Mouse (Mus musculus) olfactory bulb, adult 2 months (tissue): ENCODE data around the gene Adamtsl5.
"Not testable (repeated sequence)": the region's sequence is repeated elsewhere in the genome, so short reads cannot be mapped to it uniquely, and the experiment has no call there.

Experiments used
- CTCF ChIP-seq: fragments of 200-500 bp; IDR thresholded peaks from 2 replicates; pipeline ENCODE4 v1.5.1; 2012; ENCODE audit warnings: low read depth, mild to moderate bottlenecking, low read length, moderate library complexity; ENCODE audit not compliant: insufficient read depth
- POLR2A ChIP-seq: fragments of 200-500 bp; IDR thresholded peaks from 2 replicates; pipeline ENCODE4 v1.6.1; 2012; ENCODE audit warnings: mild to moderate bottlenecking, low read depth, low read length, moderate library complexity; ENCODE audit not compliant: insufficient read depth

DNA sequence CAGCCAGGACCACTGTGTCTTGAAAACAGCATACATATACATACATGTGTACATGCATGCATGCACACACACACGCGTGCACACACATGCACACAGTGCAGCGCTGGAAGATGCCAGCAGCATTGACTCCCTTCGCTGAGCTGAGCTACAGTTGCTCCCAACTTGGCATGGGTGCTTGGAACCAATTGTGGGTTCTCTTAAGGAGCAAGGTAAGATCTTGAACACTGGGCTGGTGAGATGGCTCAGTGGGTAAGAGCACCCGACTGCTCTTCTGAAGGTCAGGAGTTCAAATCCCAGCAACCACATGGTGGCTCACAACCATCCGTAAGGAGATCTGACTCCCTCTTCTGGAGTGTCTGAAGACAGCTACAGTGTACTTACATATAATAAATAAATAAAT, 2.3 kb downstream of the Adamtsl5 start:
- not testable (repeated sequence) for TF ChIP-seq CTCF, POLR2A
